Mouse (Mus musculus) embryo, embryonic 11.5 days (tissue): ENCODE measurements around the gene Nfe2l2.
"Not testable (repeated sequence)": the region's sequence is repeated elsewhere in the genome, so short reads cannot be mapped to it uniquely, and the experiment has no call there.

Source experiments
- DNase-seq: peaks from one replicate; pipeline ENCODE4 v3.0.0-alpha.2; 2012; ENCODE audit warnings: low read depth, low spot score

Gene Nfe2l2

DNA sequence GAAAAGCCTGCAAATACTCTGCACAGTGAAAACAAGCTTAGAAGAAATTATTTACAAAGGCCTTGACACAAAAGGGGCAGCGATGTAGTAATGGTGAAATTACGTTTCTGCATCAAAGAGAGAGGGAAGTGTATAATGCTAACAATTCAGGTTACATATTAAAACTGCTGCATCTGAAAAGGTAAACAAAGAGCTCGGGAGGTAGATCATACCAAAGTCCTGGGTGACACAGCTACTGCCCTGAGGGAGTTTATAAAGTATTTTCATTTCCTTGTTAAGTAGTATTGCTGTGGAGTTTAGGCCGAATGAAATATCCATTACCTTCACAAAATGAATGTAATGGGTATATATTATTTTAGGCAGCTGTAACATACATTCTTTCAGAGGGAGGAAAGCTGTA lies 10.3 kb upstream of the Nfe2l2 start:
- no peak for DNase-seq

- no peak for DNase-seq
These were observed 8.6 kb upstream of the Nfe2l2 start for GRCm38 (mm10) chr2:75713083-75713482.

DNA sequence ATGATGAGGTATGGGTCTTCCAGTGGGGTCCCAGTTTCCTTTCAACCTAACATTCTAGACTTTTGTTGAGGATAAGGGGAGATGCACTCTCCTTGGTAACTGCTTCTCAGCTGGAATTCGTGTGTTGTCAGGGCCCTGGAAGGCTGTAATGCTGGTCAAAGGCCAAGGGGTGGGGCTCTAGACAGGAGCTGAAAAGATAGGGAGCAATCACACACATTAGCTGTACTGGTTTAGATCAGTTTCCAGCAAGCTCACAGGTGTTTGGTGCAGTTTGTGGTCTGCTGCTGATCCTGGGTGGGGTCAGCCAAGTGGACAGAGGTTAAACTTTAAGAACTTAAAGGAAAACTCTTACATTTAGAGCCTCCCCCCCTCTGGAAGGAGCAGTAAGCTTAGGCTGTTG lies 3.0 kb upstream of the Nfe2l2 start:
- no peak for DNase-seq

- no peak for DNase-seq
These were observed 2.0 kb upstream of the Nfe2l2 start for GRCm38 (mm10) chr2:75706435-75706834.

GRCm38 (mm10) chr2:75705162-75705752 lies 816 bp upstream of the Nfe2l2 start:
- no peak for DNase-seq

GRCm38 (mm10) chr2:75703375-75704181 lies 863 bp downstream of the Nfe2l2 start:
- peak; percentile 79 for DNase-seq

GRCm38 (mm10) chr2:75702588-75702976 lies 1.9 kb downstream of the Nfe2l2 start:
- DNase-seq = no peak

- DNase-seq = no peak
These were observed 2.4 kb downstream of the Nfe2l2 start for GRCm38 (mm10) chr2:75701822-75702587.

DNA sequence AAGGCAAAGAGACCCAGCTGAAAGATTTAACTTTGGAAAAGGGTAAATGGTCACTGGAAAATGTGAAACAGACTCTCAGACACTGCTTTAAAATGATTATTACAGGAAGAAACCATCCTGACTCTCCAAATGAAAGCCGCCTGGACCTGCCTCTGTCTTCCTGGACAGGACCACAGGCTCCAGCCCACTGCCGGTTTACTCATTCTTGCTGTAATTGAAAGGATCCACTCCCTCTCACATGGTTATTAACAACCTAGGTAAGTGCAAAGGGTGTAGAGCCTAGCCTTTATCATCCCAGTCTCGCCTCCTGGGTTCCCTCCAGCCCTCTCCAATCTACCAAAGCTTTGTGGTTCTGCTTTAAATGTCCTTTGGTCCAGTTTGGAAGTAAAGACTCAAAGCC lies 3.2 kb downstream of the Nfe2l2 start:
- no peak for DNase-seq

GRCm38 (mm10) chr2:75700543-75700942 lies 3.9 kb downstream of the Nfe2l2 start:
- DNase-seq = no peak

DNA sequence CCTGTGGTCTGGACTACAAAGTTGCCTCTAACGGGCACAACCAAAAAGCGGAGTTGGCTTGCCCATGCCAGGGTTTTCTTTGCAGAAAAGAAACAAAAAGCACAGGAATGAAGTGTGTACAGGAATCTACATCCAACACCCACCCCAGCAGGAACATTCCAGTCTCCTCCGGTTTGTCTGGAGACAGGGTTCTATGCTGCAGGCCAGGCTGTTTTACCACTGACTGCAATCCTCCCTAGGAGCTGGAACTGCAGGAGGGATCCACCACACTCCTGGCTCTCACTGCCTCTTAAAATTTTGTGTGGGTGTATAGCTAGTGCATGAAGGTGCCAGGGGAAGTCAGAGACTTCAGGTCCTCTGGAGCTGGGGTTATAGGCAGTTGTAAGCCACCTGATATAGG lies 5.6 kb downstream of the Nfe2l2 start:
- no peak for DNase-seq

- DNase-seq = no peak
These were observed 6.4 kb downstream of the Nfe2l2 start for GRCm38 (mm10) chr2:75698007-75698406.

GRCm38 (mm10) chr2:75697222-75697621 lies 7.2 kb downstream of the Nfe2l2 start:
- no peak for DNase-seq

DNA sequence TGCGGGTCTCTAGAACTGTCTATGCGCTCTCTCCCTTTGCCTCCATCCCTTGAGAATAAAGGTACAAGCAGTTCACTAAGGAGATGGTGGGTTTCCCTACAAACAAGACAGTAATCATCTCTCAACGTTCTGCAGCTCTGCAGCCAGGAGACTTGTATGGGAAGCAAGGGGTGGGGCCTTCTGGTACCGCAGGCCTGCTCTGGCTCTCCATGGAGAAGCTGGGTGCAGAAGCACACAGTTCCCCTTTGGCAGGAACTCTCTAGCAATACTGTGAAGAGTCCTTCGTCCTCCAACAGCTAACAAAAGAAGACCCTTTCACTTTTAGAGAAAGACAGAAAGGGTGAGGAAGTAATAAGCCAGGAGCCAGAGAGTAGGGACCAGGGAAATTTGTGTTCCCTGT lies 8.1 kb downstream of the Nfe2l2 start:
- no peak for DNase-seq

DNA sequence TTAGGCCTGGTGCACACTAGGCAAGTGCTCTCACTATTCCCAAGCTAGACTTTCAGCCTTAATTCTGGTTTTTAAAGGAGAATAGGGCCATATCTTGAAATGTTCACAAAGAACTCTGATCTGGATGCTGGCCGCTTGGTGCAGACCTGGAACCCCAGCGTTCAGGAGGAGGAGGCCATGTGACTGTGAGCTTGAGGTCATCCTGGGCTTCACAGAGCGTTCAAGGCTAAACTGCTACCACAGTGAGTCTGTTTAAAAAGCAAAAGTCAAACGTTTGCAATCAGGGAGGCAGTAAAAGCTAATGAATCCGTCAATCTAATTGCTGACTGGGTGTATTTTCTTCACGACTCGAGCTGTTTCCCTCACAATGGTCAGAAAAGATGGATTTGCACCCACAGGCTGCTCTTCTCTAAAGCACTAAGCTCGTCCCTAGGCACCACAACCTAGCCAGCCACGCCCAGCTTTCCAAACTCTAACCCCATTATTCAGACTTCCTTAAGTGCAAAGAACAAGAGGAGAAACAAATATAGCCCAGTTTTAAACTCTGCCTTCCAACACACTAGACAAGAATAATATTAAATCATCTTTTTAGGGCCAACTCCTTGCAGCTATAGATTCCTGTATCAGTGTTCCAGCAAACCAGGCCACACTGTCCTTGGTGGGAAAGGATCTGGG lies 8.6 kb downstream of the Nfe2l2 start:
- no peak for DNase-seq

- not testable (repeated sequence) for DNase-seq
These were observed 9.5 kb downstream of the Nfe2l2 start for GRCm38 (mm10) chr2:75694926-75695325.

DNA sequence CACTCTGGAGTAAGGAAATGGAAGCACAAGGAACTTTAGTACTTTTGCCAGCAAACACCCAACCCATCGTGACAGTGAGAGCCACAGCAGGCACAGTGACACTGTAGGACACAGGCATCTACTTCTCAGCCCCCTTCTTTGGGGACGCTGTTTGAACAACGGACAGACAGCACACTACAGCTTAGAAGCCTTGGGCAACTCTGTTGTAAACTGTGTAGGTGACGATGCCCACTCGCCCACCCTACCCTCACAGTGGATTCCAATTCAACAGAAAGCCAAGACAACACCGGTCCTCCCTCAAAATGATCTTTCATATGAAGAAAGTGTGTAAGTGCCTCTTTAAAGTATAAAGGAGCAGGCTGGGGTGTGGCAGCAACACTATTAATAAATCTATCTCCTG lies 12.1 kb downstream of the Nfe2l2 start:
- no peak for DNase-seq

- no peak for DNase-seq
These were observed 13.1 kb downstream of the Nfe2l2 start for GRCm38 (mm10) chr2:75691316-75691715.

DNA sequence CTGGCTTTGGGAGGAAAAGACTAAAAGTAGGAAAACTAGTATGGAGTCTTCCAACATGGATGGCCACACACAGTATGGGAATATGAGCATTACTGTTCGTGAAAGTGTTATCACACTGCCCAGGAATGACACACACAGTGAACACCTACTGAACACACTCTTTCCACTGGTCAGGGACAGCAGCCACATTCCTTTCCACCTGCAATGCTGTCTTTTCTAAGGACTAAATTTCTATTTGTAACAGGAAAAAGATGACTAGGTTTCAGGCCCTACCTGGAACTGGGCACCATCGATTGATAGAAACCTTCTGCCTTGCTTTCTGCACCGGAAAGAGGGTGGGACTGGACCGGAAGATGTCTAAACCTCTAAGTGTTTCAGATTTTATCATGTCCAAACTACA lies 13.8 kb downstream of the Nfe2l2 start:
- no peak for DNase-seq

DNA sequence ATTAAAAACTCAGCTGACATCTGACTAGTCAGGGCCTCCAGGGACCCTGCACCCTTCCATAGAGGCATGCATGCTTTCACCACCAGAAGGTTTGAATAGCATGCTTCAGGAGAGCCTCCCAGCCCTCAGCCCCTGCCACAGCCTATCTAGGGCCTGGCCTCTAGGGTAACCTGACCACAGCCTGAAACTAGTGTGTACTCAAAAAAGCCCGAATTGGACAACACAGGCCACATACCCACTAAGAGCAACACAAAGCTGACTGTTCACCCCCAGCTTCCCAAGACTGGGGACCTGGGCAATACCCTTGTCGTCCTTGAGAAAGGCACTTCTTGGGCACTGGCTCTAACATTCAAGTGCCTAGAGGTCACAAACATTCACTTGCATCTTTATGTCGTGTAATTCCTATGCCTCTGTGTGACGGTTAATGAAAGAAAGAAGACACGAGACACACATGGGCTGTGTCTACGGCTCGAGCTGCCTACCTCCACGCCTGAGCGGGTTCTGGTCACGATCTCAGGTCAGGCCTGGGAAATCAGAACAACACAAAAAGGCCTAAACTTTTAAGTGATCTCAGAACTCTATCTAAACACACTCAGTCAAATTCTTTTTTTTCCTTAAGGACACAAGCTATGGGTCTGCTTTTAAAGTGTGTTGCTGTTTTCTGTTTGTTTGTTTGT lies 14.8 kb downstream of the Nfe2l2 start:
- no peak for DNase-seq

DNA sequence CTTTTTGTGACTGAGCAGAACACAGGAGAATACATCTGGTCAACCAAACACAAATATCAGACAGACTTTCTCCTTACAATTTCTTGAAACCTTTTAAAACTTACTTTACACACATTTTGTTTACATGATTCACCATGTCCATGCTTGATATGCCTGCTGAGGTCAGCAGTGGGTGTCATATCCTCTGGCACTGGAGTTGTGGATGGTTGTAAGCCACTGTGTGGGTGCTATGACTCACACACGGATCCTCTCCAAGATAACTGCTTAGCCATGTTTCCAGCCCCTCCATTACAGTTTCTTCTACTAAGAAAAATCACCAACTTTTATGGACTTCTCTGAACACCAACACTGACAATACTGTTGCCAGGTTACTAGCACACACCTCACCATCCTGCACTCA lies 15.5 kb downstream of the Nfe2l2 start:
- DNase-seq = no peak
